Mouse (Mus musculus): ENCODE results near the gene Ddx20. TPM values are rescaled to one million over a fixed set of nuclear protein-coding genes. Genes with fewer than 3 reads are reported as not detected.

Ddx20 gene
- 10 to 100 TPM in 2 of 3 experiments, 1 to 10 TPM in 1; 9.9 to 16.3 (median 13.4) TPM for polyA plus RNA-seq (2017; shearing (Covaris generic))

- peak; percentile 92 for ATAC-seq
Observed at GRCm38 (mm10) chr3:105687324-105688060, at the start of gene Ddx20. TSS of gene Ddx20 (minus strand) at chr3:105687574.

DNA sequence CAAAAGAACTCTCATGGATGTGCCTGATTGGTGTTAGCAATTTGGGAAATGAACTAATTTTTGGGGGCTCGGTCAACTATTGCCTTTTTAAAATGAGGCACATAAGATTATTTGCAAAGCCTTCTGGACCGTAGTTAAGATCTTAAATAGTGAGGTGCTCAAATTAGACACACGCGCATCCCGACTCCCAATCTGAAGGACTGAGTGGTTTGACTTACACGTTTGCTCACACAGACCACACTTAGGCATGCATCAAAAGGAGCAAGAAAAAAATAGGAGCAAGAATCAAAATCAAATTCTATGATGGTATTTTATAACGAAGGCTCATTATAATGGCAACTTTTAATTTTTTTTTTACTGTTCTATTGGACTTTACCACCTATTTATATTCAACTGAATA lies 49.7 kb upstream of the Ddx20 start:
- ATAC-seq = no peak

DNA sequence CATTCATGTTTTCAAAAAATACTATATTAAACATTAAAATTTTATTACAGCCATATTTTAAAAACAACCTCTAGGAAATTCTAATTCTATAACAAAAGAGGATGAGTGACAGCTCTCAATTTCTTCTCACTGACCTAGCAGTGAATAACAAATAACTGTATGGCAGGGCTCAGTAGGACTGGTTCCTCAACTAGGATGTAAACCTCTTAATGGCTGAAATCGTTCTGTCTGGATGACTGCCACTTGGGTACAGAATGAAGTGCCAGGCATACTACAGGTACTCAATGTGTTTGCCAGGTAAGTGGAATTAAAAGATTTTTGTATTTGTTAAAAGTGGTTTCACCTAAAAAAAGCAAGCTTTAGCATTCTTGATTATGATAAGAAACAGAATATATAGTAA lies 48.8 kb upstream of the Ddx20 start:
- ATAC-seq = no peak

DNA sequence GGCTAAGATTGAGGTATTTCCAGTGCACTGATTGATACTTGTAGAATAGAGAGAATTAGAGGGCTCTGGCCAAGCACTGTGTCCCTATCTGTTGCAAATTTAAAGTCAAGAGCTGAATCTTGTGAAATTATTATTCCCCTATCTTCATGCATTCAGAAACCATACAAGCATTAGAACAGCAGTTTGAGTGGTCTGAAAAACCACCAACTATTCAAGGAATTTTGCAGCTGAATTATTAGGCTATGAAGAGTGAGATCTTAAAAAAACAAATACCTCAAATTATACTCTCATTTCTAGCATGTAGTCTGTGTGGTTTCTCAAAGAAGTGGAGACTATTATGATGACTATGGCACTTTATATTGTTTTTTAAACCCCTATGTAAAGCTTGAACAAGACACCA lies 47.9 kb upstream of the Ddx20 start:
- no peak for ATAC-seq

- no peak for ATAC-seq
Observed at GRCm38 (mm10) chr3:105733538-105733937, 46.2 kb upstream of the Ddx20 start.

GRCm38 (mm10) chr3:105732360-105732759 lies 45.0 kb upstream of the Ddx20 start:
- no peak for ATAC-seq

DNA sequence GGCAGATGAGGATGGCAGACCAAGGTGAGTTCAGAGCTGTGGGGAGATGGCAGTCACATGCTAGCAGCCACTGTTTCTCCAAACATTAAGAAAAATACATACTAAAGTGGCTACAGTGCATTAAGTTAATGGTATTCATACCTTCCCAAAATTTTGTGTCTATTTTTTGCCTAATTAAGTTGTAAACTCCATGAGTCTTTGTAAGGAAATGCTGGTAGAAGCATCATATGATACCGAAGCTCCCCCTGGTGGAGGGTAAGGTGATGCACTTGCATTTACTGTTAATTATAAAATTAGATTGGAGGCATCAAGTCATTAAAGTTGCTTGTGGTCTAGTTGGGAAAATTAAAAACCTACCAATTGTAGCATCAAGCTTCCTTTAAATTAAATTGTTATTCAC lies 38.7 kb upstream of the Ddx20 start:
- peak; percentile 67 for ATAC-seq

- no peak for ATAC-seq
Observed at GRCm38 (mm10) chr3:105722510-105722909, 35.1 kb upstream of the Ddx20 start.

- ATAC-seq = no peak
Observed at GRCm38 (mm10) chr3:105721681-105722201, 34.4 kb upstream of the Ddx20 start.

DNA sequence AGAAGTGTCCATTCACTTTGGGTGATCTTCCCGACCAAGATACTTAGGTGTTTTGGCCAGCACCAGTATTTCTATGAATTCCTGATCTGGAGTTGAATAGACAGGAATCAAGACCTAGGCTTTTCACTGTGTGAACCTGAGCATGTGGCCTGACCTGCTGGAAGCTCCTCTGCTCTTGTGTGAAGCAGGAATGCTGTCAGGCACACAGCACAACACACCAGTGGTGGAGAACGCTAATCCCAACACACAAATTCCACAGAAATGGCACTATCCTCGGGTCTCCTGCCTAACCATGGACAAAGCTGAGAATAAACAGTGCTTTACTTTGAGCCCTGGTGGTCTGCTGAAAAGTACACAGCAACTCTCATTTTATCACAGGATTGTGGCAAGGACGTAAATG lies 33.1 kb upstream of the Ddx20 start:
- ATAC-seq = no peak

- no peak for ATAC-seq
Observed at GRCm38 (mm10) chr3:105719979-105720378, 32.6 kb upstream of the Ddx20 start.

GRCm38 (mm10) chr3:105718746-105719145 lies 31.4 kb upstream of the Ddx20 start:
- ATAC-seq = no peak

DNA sequence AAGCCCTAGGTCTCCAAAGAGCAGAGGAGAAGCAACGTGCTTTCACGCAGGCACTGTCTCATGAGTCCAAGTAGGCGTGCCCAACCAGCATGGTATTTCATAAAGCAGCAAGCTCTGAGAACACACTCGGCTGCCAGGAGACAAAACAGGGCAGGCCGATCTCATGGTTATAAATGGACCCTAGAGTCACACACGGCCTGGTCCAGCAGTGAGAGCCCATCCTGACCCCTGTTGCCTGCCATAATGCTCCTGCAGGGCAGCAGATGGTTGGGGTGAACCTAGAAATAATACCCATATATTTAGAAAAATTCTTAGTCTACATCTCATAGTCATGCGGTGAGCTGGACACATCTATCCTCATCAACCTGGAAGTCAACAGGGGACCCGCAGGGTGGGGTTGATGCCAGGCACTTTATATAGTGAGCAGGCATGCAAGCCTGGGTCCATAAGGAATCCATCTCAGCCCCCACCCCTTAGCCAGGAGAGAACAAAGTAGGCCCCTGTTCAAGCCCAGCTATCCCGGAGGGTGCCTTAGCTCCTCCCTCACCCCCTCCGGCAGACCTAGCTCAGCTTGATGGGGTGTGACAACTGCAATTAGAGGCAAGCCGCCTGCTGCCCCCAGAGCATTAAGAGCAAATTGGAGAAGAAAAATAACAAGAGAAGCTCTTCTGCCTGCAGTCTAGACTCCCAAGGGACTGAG lies 30.6 kb upstream of the Ddx20 start:
- no peak for ATAC-seq

DNA sequence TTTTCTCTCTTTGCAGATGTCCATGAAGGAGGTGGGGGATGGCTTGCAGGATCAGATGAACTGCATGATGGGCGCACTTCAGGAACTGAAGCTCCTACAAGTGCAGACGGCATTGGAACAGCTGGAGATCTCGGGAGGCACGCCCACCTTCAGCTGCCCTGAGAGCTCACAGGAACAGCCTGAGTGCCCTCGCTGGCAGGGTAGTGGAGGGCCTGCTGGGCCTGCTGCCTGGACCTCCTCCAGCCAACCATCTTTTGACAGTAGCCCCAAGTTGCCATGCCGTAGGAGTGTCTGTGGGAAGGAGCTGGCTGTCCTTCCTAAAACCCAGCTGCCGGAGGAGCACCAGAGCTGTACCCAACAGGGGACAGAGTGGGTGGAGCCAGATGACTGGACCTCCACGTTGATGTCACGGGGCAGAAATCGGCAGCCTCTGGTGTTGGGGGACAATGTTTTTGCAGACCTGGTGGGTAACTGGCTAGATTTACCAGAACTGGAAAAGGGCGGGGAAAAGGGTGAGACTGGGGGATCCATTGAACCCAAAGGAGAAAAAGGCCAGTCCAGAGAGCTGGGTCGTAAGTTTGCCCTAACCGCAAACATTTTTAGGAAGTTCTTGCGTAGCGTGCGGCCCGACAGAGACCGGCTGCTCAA lies 29.1 kb upstream of the Ddx20 start:
- ATAC-seq = no peak

DNA sequence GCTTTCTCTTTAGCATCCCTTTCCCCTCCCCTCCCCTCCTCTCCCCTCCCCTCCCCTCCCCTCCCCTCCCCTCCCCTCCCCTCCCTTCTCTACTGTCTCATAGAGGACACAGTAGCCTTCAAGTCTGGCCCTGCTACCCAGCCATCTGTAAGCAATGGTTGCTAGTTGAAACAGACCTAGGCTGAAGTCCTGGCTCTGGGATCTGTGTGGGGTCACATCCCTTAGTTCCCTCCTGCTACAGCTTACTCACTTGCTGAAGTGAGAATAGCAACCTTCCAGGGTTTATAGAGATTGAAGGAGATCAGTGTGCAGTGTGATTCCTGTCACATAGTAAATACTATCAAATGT lies 27.4 kb upstream of the Ddx20 start:
- ATAC-seq = no peak

GRCm38 (mm10) chr3:105714091-105714819 lies 26.9 kb upstream of the Ddx20 start:
- ATAC-seq = no peak

GRCm38 (mm10) chr3:105712827-105713226 lies 25.5 kb upstream of the Ddx20 start:
- no peak for ATAC-seq

GRCm38 (mm10) chr3:105711741-105712140 lies 24.4 kb upstream of the Ddx20 start:
- no peak for ATAC-seq

DNA sequence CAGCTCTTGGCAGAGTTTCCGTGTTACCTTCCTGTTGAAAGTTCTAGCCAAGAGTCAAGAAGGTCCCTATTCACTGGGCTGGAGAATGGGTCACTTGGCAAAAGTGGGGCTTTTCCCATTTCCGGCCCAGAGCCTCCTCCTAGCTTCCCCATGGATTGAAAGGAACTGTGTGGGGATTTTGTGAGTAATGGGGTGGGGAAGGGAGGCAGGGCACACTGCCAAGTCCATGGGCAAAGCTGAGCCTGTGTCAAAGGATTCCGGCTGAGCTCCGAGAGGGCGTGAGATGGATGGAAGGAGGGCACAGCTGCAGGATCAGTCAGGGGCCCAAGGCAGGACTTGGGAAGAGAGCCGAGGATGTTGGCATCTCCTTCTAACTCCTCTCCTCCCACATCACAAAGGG lies 22.9 kb upstream of the Ddx20 start:
- no peak for ATAC-seq

DNA sequence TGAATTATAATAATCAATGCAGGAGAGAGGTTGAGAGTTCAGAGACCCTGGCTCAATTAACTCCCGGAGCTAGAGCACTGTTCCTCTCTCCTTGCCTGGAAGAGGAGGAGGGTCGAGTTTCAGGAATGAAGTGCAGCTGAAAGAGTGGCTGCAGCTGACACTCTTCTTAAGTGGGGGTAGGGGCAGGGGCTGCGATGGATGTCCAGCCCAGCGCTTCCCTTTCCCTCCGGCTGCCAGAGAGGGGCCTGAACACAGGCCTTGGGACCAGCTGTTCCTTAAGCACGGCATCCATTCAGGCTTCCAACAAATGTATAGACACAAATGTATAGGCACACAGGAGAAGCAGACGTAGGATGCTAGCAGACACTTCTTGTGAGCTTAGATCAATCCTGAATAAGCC lies 20.2 kb upstream of the Ddx20 start:
- ATAC-seq = no peak

GRCm38 (mm10) chr3:105706366-105707020 lies 19.1 kb upstream of the Ddx20 start:
- ATAC-seq = no peak

GRCm38 (mm10) chr3:105705561-105705960 lies 18.2 kb upstream of the Ddx20 start:
- ATAC-seq = no peak

Measured in inflammation-experienced regulatory T-cells, adult 6 months (primary cell).